Mouse (Mus musculus): ENCODE results near the gene Atp2b2.

DNA sequence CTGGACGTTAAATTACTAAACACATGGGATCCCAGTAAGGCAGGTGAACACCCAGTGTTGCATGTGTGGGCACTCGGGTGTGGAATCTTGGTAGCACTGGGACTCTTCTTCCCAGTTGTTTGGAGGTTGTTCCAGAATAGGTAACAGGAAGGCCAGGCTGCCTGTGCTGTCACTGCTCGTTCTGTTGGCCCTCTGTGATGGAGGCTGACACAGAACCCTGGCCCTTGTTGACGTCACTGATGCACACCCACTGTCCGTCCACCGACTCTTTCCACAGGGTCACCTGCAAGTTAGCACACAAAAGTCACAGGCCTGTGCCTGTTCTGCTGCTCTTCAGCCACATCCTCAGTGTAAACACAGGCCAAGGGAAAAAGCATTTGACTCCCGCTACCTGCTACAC is 314.2 kb downstream of the Atp2b2 start:
- TF ChIP-seq POLR2A (IDR thresholded peaks at IDR 0.05; ENCODE audit: control insufficient read depth in 1 of 2, insufficient read depth in 1 of 2, low read depth in 1 of 2, low read length in 2 of 2, poor library complexity in 1 of 2) (0 out of 4 replicates have a peak, but pooled peaks of 1 of the 2 experiments have one; percentile 4), CHD2 (IDR thresholded peaks at IDR 0.05; ENCODE audit: low read length) (no peak)

Measured in MEL (cell line).